Mouse (Mus musculus) E14TG2a.4 (cell line): ENCODE results near the gene Traf3ip2.

ENCODE experiments used
- H3K27me3 ChIP-seq: 2 replicates; pipeline ENCODE4 v1.6.1; 2014; ENCODE audit warnings: low read length, control low read depth; ENCODE audit not compliant: insufficient read depth
- H3K36me3 ChIP-seq: 2 replicates; pipeline ENCODE4 v1.6.1; 2014; ENCODE audit warnings: low read length, control low read depth; ENCODE audit not compliant: insufficient read depth
- H3K4me1 ChIP-seq: replicated peaks from 2 replicates; pipeline ENCODE4 v1.6.1; 2014; ENCODE audit warnings: low read depth, low read length, control low read depth
- H3K4me3 ChIP-seq: replicated peaks from 2 replicates; pipeline ENCODE4 v1.5.1; 2014; ENCODE audit warnings: mild to moderate bottlenecking, low read length
- H3K9me3 ChIP-seq: 2 replicates; pipeline ENCODE4 v1.6.1; 2014; ENCODE audit warnings: low read length, control low read depth
- CTCF ChIP-seq: conservative IDR thresholded peaks from 2 replicates; pipeline ENCODE4 v1.5.1; 2014; ENCODE audit warnings: low read length
- NANOG ChIP-seq: IDR thresholded peaks from 2 replicates; pipeline ENCODE4 v1.6.1; 2014; ENCODE audit warnings: borderline replicate concordance, low read length, mixed read lengths
- POU5F1 ChIP-seq: IDR thresholded peaks from 2 replicates; pipeline ENCODE4 v1.6.1; 2014; ENCODE audit warnings: low read length, borderline replicate concordance

Gene Traf3ip2

GRCm38 (mm10) chr10:39595862-39596261 lies 16.9 kb upstream of the Traf3ip2 start:
- Histone ChIP-seq H3K4me1 (peaks cover 37% of the 10 kb centered on the region), H3K4me3 (no peak overlapping the region), H3K36me3 (peaks cover 15% of the 10 kb centered on the region), H3K9me3 (peaks cover 46% of the 10 kb centered on the region), H3K27me3 (no peaks in the 10 kb centered on the region)
- TF ChIP-seq POU5F1 (no peak), NANOG (no peak), CTCF (no peak)

GRCm38 (mm10) chr10:39597116-39597791 lies 15.5 kb upstream of the Traf3ip2 start:
- Histone ChIP-seq H3K27me3 (no peaks in the 10 kb centered on the region), H3K9me3 (peaks cover 46% of the 10 kb centered on the region), H3K4me3 (no peak overlapping the region), H3K36me3 (peaks cover 15% of the 10 kb centered on the region), H3K4me1 (peaks cover 24% of the 10 kb centered on the region)
- TF ChIP-seq NANOG, result no peak
- no peak for TF ChIP-seq POU5F1

- peaks cover 44% of the 10 kb centered on the region for H3K9me3 ChIP-seq
- no peak for TF ChIP-seq CTCF
- no peak for TF ChIP-seq NANOG
- no peak for TF ChIP-seq POU5F1
- H3K4me1 ChIP-seq, result peaks cover 18% of the 10 kb centered on the region
- H3K27me3 ChIP-seq, result no peaks in the 10 kb centered on the region
- no peak overlapping the region for H3K4me3 ChIP-seq
- peaks cover 15% of the 10 kb centered on the region for H3K36me3 ChIP-seq
These were observed 14.9 kb upstream of the Traf3ip2 start for GRCm38 (mm10) chr10:39597792-39598183.

- Histone ChIP-seq H3K9me3 (peaks cover 25% of the 10 kb centered on the region), H3K27me3 (no peaks in the 10 kb centered on the region), H3K4me3 (no peak overlapping the region), H3K36me3 (peaks cover 6% of the 10 kb centered on the region; the same call in 1 of the 2 replicates), H3K4me1 (peaks cover 14% of the 10 kb centered on the region)
- TF ChIP-seq NANOG (no peak), CTCF (no peak), POU5F1 (no peak)
These were observed 13.1 kb upstream of the Traf3ip2 start for GRCm38 (mm10) chr10:39599601-39600000.

- H3K36me3 ChIP-seq, result peaks cover 5% of the 10 kb centered on the region; the same call in 1 of the 2 replicates
- TF ChIP-seq POU5F1 (no peak), NANOG (no peak), CTCF (no peak)
- H3K4me1 ChIP-seq, result peaks cover 14% of the 10 kb centered on the region
- H3K27me3 ChIP-seq, result no peaks in the 10 kb centered on the region
- H3K9me3 ChIP-seq, result peaks cover 20% of the 10 kb centered on the region
- no peak overlapping the region for H3K4me3 ChIP-seq
These were observed 12.6 kb upstream of the Traf3ip2 start for GRCm38 (mm10) chr10:39600115-39600514.

- H3K4me1 ChIP-seq, result peaks cover 10% of the 10 kb centered on the region
- H3K9me3 ChIP-seq, result peaks cover 12% of the 10 kb centered on the region; the same call in 1 of the 2 replicates
- TF ChIP-seq CTCF (no peak), NANOG (no peak), POU5F1 (no peak)
- H3K27me3 ChIP-seq, result no peaks in the 10 kb centered on the region
- no peak overlapping the region for H3K4me3 ChIP-seq
- H3K36me3 ChIP-seq, result no peaks in the 10 kb centered on the region
These were observed 11.7 kb upstream of the Traf3ip2 start for GRCm38 (mm10) chr10:39601068-39601467.

GRCm38 (mm10) chr10:39606434-39606833 lies 6.3 kb upstream of the Traf3ip2 start:
- H3K27me3 ChIP-seq, result no peaks in the 10 kb centered on the region
- H3K4me3 ChIP-seq, result no peak overlapping the region
- H3K4me1 ChIP-seq, result peaks cover 9% of the 10 kb centered on the region
- H3K36me3 ChIP-seq, result no peaks in the 10 kb centered on the region
- H3K9me3 ChIP-seq, result peaks cover 5% of the 10 kb centered on the region; the same call in 1 of the 2 replicates
- TF ChIP-seq NANOG, result no peak
- no peak for TF ChIP-seq POU5F1
- no peak for TF ChIP-seq CTCF

GRCm38 (mm10) chr10:39611234-39611633 lies 1.5 kb upstream of the Traf3ip2 start:
- H3K4me1 ChIP-seq, result peaks cover 46% of the 10 kb centered on the region
- TF ChIP-seq NANOG (no peak), POU5F1 (no peak), CTCF (no peak)
- H3K27me3 ChIP-seq, result 0 out of 2 replicates have a peak, but pooled peaks cover 2% of the 10 kb centered on the region
- H3K9me3 ChIP-seq, result peaks cover 5% of the 10 kb centered on the region; the same call in 1 of the 2 replicates
- no peak overlapping the region for H3K4me3 ChIP-seq
- H3K36me3 ChIP-seq, result no peaks in the 10 kb centered on the region

- Histone ChIP-seq H3K36me3 (no peaks in the 10 kb centered on the region), H3K4me3 (no peak overlapping the region), H3K9me3 (peaks cover 5% of the 10 kb centered on the region; the same call in 1 of the 2 replicates)
These were observed 603 bp upstream of the Traf3ip2 start for GRCm38 (mm10) chr10:39612131-39612530.

More at GRCm38 (mm10) chr10:39612131-39612530, 603 bp upstream of the Traf3ip2 start:
- 0 out of 2 replicates have a peak, but pooled peaks cover 2% of the 10 kb centered on the region for H3K27me3 ChIP-seq
- TF ChIP-seq POU5F1 (no peak), CTCF (no peak), NANOG (no peak)
- H3K4me1 ChIP-seq, result peaks cover 55% of the 10 kb centered on the region
